Mouse (Mus musculus) spleen, adult 2 months (tissue): ENCODE results near the gene Parm1.

Experiments used
- CTCF ChIP-seq: fragments of 200-500 bp; IDR thresholded peaks from 2 replicates; pipeline ENCODE4 v1.5.1; 2011; ENCODE audit warnings: mild to moderate bottlenecking, inconsistent platforms; ENCODE audit not compliant: insufficient read depth, insufficient read length, insufficient replicate concordance; ENCODE audit errors: extremely low read depth
- POLR2A ChIP-seq: fragments of 200-500 bp; IDR thresholded peaks from 2 replicates; pipeline ENCODE4 v1.6.1; 2011; ENCODE audit warnings: low read depth, low read length, inconsistent platforms

DNA sequence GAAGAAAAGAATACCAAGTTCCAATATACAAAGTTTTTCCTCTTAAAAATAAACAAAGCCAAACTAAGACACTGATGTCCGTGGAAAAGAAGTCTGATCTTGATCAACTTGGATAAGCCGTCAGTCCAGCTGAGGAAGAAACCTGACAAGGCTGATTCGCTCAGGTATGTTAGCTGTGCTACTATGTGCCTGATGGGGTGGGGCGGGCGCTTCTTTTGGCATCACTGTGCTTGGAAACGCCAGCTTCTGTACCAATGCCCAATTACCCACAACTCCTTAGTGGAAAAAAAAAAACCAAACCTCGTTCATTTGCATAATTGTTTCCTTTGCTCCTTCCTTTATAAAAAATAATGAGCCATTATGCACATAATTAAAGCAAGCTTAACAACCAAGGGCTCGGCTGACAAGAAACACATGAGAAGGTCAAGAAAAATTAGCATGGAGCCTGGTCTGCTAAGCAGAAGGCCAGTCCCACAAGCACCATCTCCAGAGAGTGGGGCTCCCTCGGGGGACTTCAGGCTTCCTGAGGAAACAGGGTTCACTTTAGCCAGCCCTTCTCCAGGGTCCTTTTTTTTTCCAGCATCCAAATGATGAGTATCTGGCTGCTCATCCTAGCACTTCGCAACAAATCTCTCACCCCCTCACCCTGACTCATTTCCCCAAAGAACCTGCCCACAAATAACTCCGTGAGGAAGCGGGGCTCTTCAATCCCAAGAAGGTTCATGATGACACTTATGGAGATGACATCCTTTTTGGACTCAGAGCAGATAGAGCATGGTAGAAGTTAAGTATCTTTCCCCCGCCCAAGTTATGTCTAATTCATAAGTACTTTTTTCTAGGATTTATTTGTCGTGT, 135.9 kb downstream of the Parm1 start:
- TF ChIP-seq POLR2A = no peak
- TF ChIP-seq CTCF = no peak
